Mouse (Mus musculus) embryonic facial prominence, embryonic 14.5 days (tissue): Measurements from ENCODE around the gene Pank2. TPM values are rescaled to one million over a fixed set of nuclear protein-coding genes. Genes with fewer than 3 reads are reported as not detected.
"Not testable (repeated sequence)": the region's sequence is repeated elsewhere in the genome, so short reads cannot be mapped to it uniquely, and the experiment has no call there.

ENCODE experiments used
- ATAC-seq: fragments of 200-750 bp; cut with Nextera tagmentation; 2 replicates; pipeline ENCODE4 v1.8.0; 2017; ENCODE audit warnings: low read depth, moderate number of reproducible peaks, moderate TSS enrichment
- DNase-seq: peaks from one replicate; pipeline ENCODE4 v3.0.0-alpha.2; 2015; ENCODE audit warnings: low spot score
- H3K27ac ChIP-seq: fragments of 300-500 bp; sonication (generic); replicated peaks from 2 replicates; pipeline ENCODE4 v1.5.1; 2014; ENCODE audit warnings: low read depth, mild to moderate bottlenecking, low read length, moderate library complexity
- H3K27me3 ChIP-seq: fragments of 300-500 bp; sonication (generic); replicated peaks from 2 replicates; pipeline ENCODE4 v1.6.1; 2014; ENCODE audit warnings: low read length; ENCODE audit not compliant: control insufficient read depth, insufficient read depth
- H3K36me3 ChIP-seq: fragments of 300-500 bp; sonication (generic); 2 replicates; pipeline ENCODE4 v1.6.1; 2014; ENCODE audit warnings: low read length, mixed read lengths; ENCODE audit not compliant: control insufficient read depth, insufficient read depth
- H3K4me1 ChIP-seq: fragments of 300-500 bp; sonication (generic); 2 replicates; pipeline ENCODE4 v1.6.1; 2014; ENCODE audit warnings: antibody characterized with exemption, low read length; ENCODE audit not compliant: control insufficient read depth, insufficient read depth
- H3K4me2 ChIP-seq: fragments of 300-500 bp; sonication (generic); 2 replicates; pipeline ENCODE4 v1.6.1; 2014; ENCODE audit warnings: low read depth, mild to moderate bottlenecking, low read length, moderate library complexity, mixed read lengths
- H3K4me3 ChIP-seq: fragments of 300-500 bp; sonication (generic); 2 replicates; pipeline ENCODE4 v1.5.1; 2014; ENCODE audit warnings: low read depth, mild to moderate bottlenecking, low read length
- H3K9ac ChIP-seq: fragments of 300-500 bp; sonication (generic); 2 replicates; pipeline ENCODE4 v1.6.1; 2014; ENCODE audit warnings: low read depth, mild to moderate bottlenecking, low read length, moderate library complexity, mixed read lengths
- H3K9me3 ChIP-seq: fragments of 300-500 bp; sonication (generic); 2 replicates; pipeline ENCODE4 v1.6.1; 2016; ENCODE audit warnings: low read length; ENCODE audit not compliant: control insufficient read depth
- WGBS: fragments of 180-500 bp; shearing (Covaris S2); extraction: QIAGEN DNeasy Blood & Tissue Kit; methylation state at CpG from one replicate; pipeline ENCODE4 v1.1.7; 2014; 5-methylcytosine and 5-hydroxymethylcytosine counted together
- polyA plus RNA-seq: library from polyadenylated mRNA; unstranded; fragments of >200 nt; fragmentation: Nextera tagmentation; extraction: Ambion mirVana; gene quantifications from 2 replicates; pipeline ENCODE4 v1.2.1, GENCODE M21; 2014

The Pank2 gene
- polyA plus RNA-seq, 1 experiment from 2014 or later = 36.0 TPM

- DNase-seq (no peak), ATAC-seq (no peak)
- Histone ChIP-seq H3K4me2 (no peak overlapping the region), H3K36me3 (peaks cover 52% of the 10 kb centered on the region), H3K27me3 (no peaks in the 10 kb centered on the region), H3K4me3 (no peak overlapping the region), H3K9ac (no peak overlapping the region), H3K27ac (no peak overlapping the region), H3K9me3 (no peaks in the 10 kb centered on the region), H3K4me1 (no peaks in the 10 kb centered on the region)
These were observed 39.3 kb downstream of the Pank2 start for GRCm38 (mm10) chr2:131301635-131302034.

GRCm38 (mm10) chr2:131304497-131304896 is 42.2 kb downstream of the Pank2 start:
- ATAC-seq = no peak
- H3K4me1 ChIP-seq = no peaks in the 10 kb centered on the region

GRCm38 (mm10) chr2:131305226-131305625 is 42.9 kb downstream of the Pank2 start:
- H3K9ac ChIP-seq, H3K27ac ChIP-seq, H3K9me3 ChIP-seq, H3K27me3 ChIP-seq, H3K4me1 ChIP-seq, H3K4me2 ChIP-seq, ATAC-seq, H3K4me3 ChIP-seq: not testable (repeated sequence)
- peaks cover 29% of the 10 kb centered on the region for H3K36me3 ChIP-seq
- peak; percentile 15 for DNase-seq
- WGBS = 90% methylated on average over 1 of the region's 1 CpGs

More at GRCm38 (mm10) chr2:131304497-131304896, 42.2 kb downstream of the Pank2 start:
- no peak for DNase-seq
- H3K4me2 ChIP-seq = no peak overlapping the region
- H3K27me3 ChIP-seq = no peaks in the 10 kb centered on the region
- WGBS = 83% methylated on average over 9 of the region's 9 CpGs
- no peak overlapping the region for H3K4me3 ChIP-seq
- H3K9me3 ChIP-seq = no peaks in the 10 kb centered on the region
- no peak overlapping the region for H3K9ac ChIP-seq
- peaks cover 31% of the 10 kb centered on the region for H3K36me3 ChIP-seq
- H3K27ac ChIP-seq = no peak overlapping the region

GRCm38 (mm10) chr2:131307391-131307790 is 45.1 kb downstream of the Pank2 start:
- WGBS = 71% methylated on average over 5 of the region's 5 CpGs
- H3K4me3 ChIP-seq = no peak overlapping the region
- H3K4me1 ChIP-seq = no peaks in the 10 kb centered on the region
- H3K27me3 ChIP-seq = no peaks in the 10 kb centered on the region
- no peak overlapping the region for H3K4me2 ChIP-seq
- ATAC-seq (no peak), DNase-seq (no peak)
- peaks cover 28% of the 10 kb centered on the region for H3K36me3 ChIP-seq
- no peak overlapping the region for H3K9ac ChIP-seq
- H3K9me3 ChIP-seq = no peaks in the 10 kb centered on the region
- H3K27ac ChIP-seq = no peak overlapping the region

- Histone ChIP-seq H3K36me3 (peaks cover 28% of the 10 kb centered on the region), H3K9ac (no peak overlapping the region), H3K4me3 (no peak overlapping the region), H3K4me1 (no peaks in the 10 kb centered on the region), H3K4me2 (no peak overlapping the region), H3K27ac (no peak overlapping the region), H3K9me3 (no peaks in the 10 kb centered on the region), H3K27me3 (no peaks in the 10 kb centered on the region)
- ATAC-seq (no peak), DNase-seq (no peak)
- 63% methylated on average over 2 of the region's 2 CpGs for WGBS
These were observed 45.5 kb downstream of the Pank2 start for GRCm38 (mm10) chr2:131307822-131308221.

GRCm38 (mm10) chr2:131309296-131309695 is 47.0 kb downstream of the Pank2 start:
- Histone ChIP-seq H3K9me3 (no peaks in the 10 kb centered on the region), H3K4me1 (no peaks in the 10 kb centered on the region), H3K27me3 (no peaks in the 10 kb centered on the region), H3K4me3 (no peak overlapping the region), H3K27ac (no peak overlapping the region), H3K9ac (no peak overlapping the region), H3K36me3 (peaks cover 13% of the 10 kb centered on the region), H3K4me2 (no peak overlapping the region)
- ATAC-seq (no peak), DNase-seq (no peak)
- 52% methylated on average over 6 of the region's 6 CpGs for WGBS

GRCm38 (mm10) chr2:131316167-131316566 is 53.9 kb downstream of the Pank2 start:
- WGBS = 78% methylated on average over 2 of the region's 2 CpGs
- H3K27me3 ChIP-seq = no peaks in the 10 kb centered on the region
- H3K4me3 ChIP-seq = no peak overlapping the region
- no peak overlapping the region for H3K9ac ChIP-seq
- ATAC-seq (no peak), DNase-seq (no peak)
- H3K36me3 ChIP-seq = peaks cover 9% of the 10 kb centered on the region; the same call in 1 of the 2 replicates
- no peaks in the 10 kb centered on the region for H3K4me1 ChIP-seq
- no peak overlapping the region for H3K27ac ChIP-seq
- H3K4me2 ChIP-seq = no peak overlapping the region
- H3K9me3 ChIP-seq = peaks cover 18% of the 10 kb centered on the region

GRCm38 (mm10) chr2:131319401-131319800 is 57.1 kb downstream of the Pank2 start:
- H3K27ac ChIP-seq = no peak overlapping the region
- H3K9ac ChIP-seq = no peak overlapping the region
- no peaks in the 10 kb centered on the region for H3K4me1 ChIP-seq
- no peak overlapping the region for H3K4me3 ChIP-seq
- H3K36me3 ChIP-seq = no peaks in the 10 kb centered on the region
- WGBS = 72% methylated on average over 6 of the region's 6 CpGs
- ATAC-seq (no peak), DNase-seq (no peak)
- H3K9me3 ChIP-seq = peaks cover 18% of the 10 kb centered on the region
- H3K27me3 ChIP-seq = no peaks in the 10 kb centered on the region
- H3K4me2 ChIP-seq = no peak overlapping the region

GRCm38 (mm10) chr2:131321192-131321591 is 58.9 kb downstream of the Pank2 start:
- not testable (repeated sequence) for H3K4me3 ChIP-seq, H3K9ac ChIP-seq, ATAC-seq, H3K4me2 ChIP-seq, H3K36me3 ChIP-seq, H3K27me3 ChIP-seq, H3K27ac ChIP-seq, H3K4me1 ChIP-seq
- peak; percentile 61 for DNase-seq
- WGBS = 54% methylated on average over 3 of the region's 3 CpGs
- H3K9me3 ChIP-seq = peaks cover 17% of the 10 kb centered on the region
